Mouse (Mus musculus) liver, adult 2 months (tissue): Measurements from ENCODE around the gene Bbx.

ENCODE experiments used
- CTCF ChIP-seq: fragments of 200-500 bp; IDR thresholded peaks from 2 replicates; pipeline ENCODE4 v1.5.1; 2011; ENCODE audit warnings: low read depth, low read length, control low read depth
- POLR2A ChIP-seq: fragments of 200-500 bp; IDR thresholded peaks from 2 replicates; pipeline ENCODE4 v1.6.1; 2011; ENCODE audit warnings: low read length, control low read depth; ENCODE audit not compliant: insufficient read depth; ENCODE audit errors: extremely low read depth

GRCm38 (mm10) chr16:50192626-50193025, 239.6 kb downstream of the Bbx start:
- no peak for TF ChIP-seq CTCF
- TF ChIP-seq POLR2A, result no peak
